Mouse (Mus musculus) midbrain, embryonic 16.5 days (tissue): Measurements from ENCODE around the gene Abhd6. TPM values are rescaled to one million over a fixed set of nuclear protein-coding genes. Genes with fewer than 3 reads are reported as not detected.

Experiments used
- ATAC-seq: fragments of 200-750 bp; cut with Nextera tagmentation; 2 replicates; pipeline ENCODE4 v1.8.0; 2017; ENCODE audit warnings: moderate TSS enrichment
- H3K27ac ChIP-seq: fragments of 300-500 bp; sonication (generic); 2 replicates; pipeline ENCODE4 v1.5.1; 2014; ENCODE audit warnings: mild to moderate bottlenecking, low read length, mixed read lengths
- H3K27me3 ChIP-seq: fragments of 300-500 bp; sonication (generic); 2 replicates; pipeline ENCODE4 v1.6.1; 2014; ENCODE audit warnings: low read depth, low read length, mixed read lengths; ENCODE audit not compliant: control insufficient read depth, insufficient read depth
- H3K36me3 ChIP-seq: fragments of 300-500 bp; sonication (generic); 2 replicates; pipeline ENCODE4 v1.6.1; 2014; ENCODE audit warnings: mild to moderate bottlenecking, low read length, moderate library complexity, mixed read lengths; ENCODE audit not compliant: control insufficient read depth, insufficient read depth
- H3K4me1 ChIP-seq: fragments of 300-500 bp; sonication (generic); 2 replicates; pipeline ENCODE4 v1.6.1; 2014; ENCODE audit warnings: mild to moderate bottlenecking, low read length, mixed read lengths; ENCODE audit not compliant: control insufficient read depth, insufficient read depth
- H3K4me2 ChIP-seq: fragments of 300-500 bp; sonication (generic); 2 replicates; pipeline ENCODE4 v1.6.1; 2014; ENCODE audit warnings: mild to moderate bottlenecking, low read length, mixed read lengths
- H3K4me3 ChIP-seq: fragments of 300-500 bp; sonication (generic); 2 replicates; pipeline ENCODE4 v1.5.1; 2014; ENCODE audit warnings: low read depth, mild to moderate bottlenecking, low read length, moderate library complexity, mixed read lengths
- H3K9ac ChIP-seq: fragments of 300-500 bp; sonication (generic); 2 replicates; pipeline ENCODE4 v1.6.1; 2014; ENCODE audit warnings: low read depth, low read length, mixed read lengths
- H3K9me3 ChIP-seq: fragments of 300-500 bp; sonication (generic); replicated peaks from 2 replicates; pipeline ENCODE4 v1.6.1; 2014; ENCODE audit warnings: mild to moderate bottlenecking, low read length, mixed read lengths; ENCODE audit not compliant: control insufficient read depth, poor library complexity, severe bottlenecking
- WGBS: fragments of 180-500 bp; shearing (Covaris S2); extraction: QIAGEN DNeasy Blood & Tissue Kit; methylation state at CpG from one replicate; pipeline ENCODE4 v1.1.7; 2014; 5-methylcytosine and 5-hydroxymethylcytosine counted together
- polyA plus RNA-seq: library from polyadenylated mRNA; unstranded; fragments of >200 nt; fragmentation: Nextera tagmentation; extraction: Ambion mirVana; gene quantifications from 2 replicates; pipeline ENCODE4 v1.2.1, GENCODE M21; 2015

The Abhd6 gene
- polyA plus RNA-seq, 1 experiment from 2014 or later: 42.8 TPM

DNA sequence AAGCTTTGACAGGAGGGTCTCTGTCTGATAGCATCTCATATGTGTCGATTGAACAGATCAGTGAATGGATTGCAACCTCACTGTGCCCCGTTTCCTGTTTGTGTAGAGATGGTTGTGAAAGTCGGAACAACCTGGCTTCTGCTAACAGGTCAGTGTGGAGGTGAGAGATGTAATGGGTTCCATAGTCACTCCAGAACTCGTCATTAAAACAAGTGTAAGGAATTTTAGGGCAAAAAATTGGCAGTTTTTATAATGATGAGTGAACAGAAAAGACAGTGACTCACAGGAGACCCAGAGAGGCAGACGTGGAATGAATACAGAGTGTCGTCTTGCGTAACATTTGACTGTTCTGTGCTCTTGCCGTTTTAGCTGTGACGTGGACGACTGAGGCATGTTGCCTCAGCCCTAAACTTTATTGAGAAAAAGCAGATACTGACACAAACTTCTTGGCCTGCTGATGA lies 96.9 kb downstream of the Abhd6 start:
- Histone ChIP-seq H3K4me3 (peak overlapping the region; percentile 95), H3K9ac (peak overlapping the region; percentile 43), H3K4me2 (peak overlapping the region; percentile 74), H3K27me3 (no peaks in the 10 kb centered on the region), H3K36me3 (no peaks in the 10 kb centered on the region), H3K4me1 (peaks cover 23% of the 10 kb centered on the region), H3K9me3 (no peaks in the 10 kb centered on the region), H3K27ac (no peak overlapping the region)
- no peak for ATAC-seq
- WGBS: 69% methylated on average over 10 of the region's 10 CpGs

DNA sequence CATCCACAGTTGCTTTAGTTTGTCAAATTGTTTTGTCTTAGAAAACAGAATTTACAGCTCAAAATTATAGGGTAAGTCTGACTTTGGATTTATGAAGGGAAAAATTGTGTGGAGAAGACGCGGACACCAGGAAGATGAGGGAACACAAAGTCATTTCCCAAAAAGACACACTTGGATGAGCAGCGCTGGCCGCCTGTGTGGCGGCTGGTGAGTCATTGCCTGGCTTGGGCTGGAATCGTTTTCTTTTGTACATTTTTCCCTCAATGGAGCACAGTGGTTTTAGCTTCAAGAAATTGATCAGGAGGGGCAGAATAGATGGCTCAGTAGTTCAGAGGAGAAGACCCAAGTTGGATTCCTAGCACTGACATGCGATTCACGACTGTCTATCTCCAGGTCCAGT lies 99.2 kb downstream of the Abhd6 start:
- H3K36me3 ChIP-seq: no peaks in the 10 kb centered on the region
- 81% methylated on average over 8 of the region's 8 CpGs for WGBS

DNA sequence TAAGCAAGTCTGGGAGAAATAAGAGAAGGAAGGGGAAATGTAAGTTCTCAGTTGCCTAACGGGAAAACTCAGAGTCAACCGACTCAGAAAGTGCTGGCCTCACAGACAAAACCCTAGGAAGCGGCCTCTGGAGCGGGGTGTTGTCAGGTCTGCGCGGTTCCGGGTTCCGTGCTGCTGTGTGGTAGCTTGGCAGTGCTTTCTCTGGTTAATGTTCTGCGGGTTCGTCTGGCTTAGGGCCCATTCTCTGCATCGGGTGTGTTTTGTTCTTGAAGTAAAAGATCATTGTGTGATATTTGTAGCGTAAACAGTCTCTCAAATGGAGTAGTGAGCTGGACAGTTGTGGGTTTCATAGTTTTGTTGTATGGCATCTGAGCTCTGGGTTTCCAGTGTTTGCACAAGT lies 100.0 kb downstream of the Abhd6 start:
- Histone ChIP-seq H3K27ac (no peak overlapping the region), H3K4me3 (no peak overlapping the region), H3K4me2 (no peak overlapping the region), H3K36me3 (no peaks in the 10 kb centered on the region), H3K9ac (no peak overlapping the region), H3K27me3 (no peaks in the 10 kb centered on the region), H3K4me1 (peaks cover 24% of the 10 kb centered on the region), H3K9me3 (no peaks in the 10 kb centered on the region)
- ATAC-seq: no peak
- WGBS: 84% methylated on average over 12 of the region's 12 CpGs

More for the DNA sequence above, 99.2 kb downstream of the Abhd6 start:
- Histone ChIP-seq H3K4me3 (no peak overlapping the region), H3K27me3 (no peaks in the 10 kb centered on the region), H3K4me2 (no peak overlapping the region), H3K27ac (no peak overlapping the region), H3K9ac (no peak overlapping the region), H3K4me1 (peaks cover 25% of the 10 kb centered on the region), H3K9me3 (no peaks in the 10 kb centered on the region)
- no peak for ATAC-seq

Other genes with a start within 250 kb of the Abhd6 start
- 0.68 and 1.2 TPM in 2 replicates for gene Gm26661, start 211.3 kb upstream of the Abhd6 start, polyA plus RNA-seq
- 7.0 and 12.4 TPM in 2 replicates for gene Flnb, start 184.9 kb upstream of the Abhd6 start, polyA plus RNA-seq
- 0.48 and 0.99 TPM in 2 replicates for gene Gm45521, start 45.6 kb upstream of the Abhd6 start, polyA plus RNA-seq
- 0.04 and 0.07 TPM in 2 replicates for gene Dnase1l3, start 8.3 kb upstream of the Abhd6 start, polyA plus RNA-seq
- 42.8 and 46.7 TPM in 2 replicates for gene Rpp14, start 77.5 kb downstream of the Abhd6 start, polyA plus RNA-seq
- gene Pxk, start 95.3 kb downstream of the Abhd6 start, polyA plus RNA-seq: 68.8 and 73.2 TPM in 2 replicates
- gene Pdhb, start 170.1 kb downstream of the Abhd6 start, polyA plus RNA-seq: 255 and 256 TPM in 2 replicates
- 7.2 and 9.5 TPM in 2 replicates for gene Kctd6, start 211.2 kb downstream of the Abhd6 start, polyA plus RNA-seq